Mouse (Mus musculus) spleen, adult 2 months (tissue): Measurements from ENCODE around the gene Tsga10ip. TPM values are rescaled to one million over a fixed set of nuclear protein-coding genes. Genes with fewer than 3 reads are reported as not detected.

ENCODE experiments used
- DNase-seq, 2 experiments: peaks; one replicate each; pipeline versions ENCODE4 v3.0.0 to v3.0.0-alpha.2; 2012 to 2021; ENCODE audit warnings: low spot score in 2 of 2, low read depth in 1 of 2
- H3K27ac ChIP-seq: fragments of 200-500 bp; 2 replicates; pipeline ENCODE4 v1.5.1; 2012; ENCODE audit warnings: low read length, inconsistent platforms; ENCODE audit not compliant: insufficient read depth
- H3K27me3 ChIP-seq: fragments of 200-500 bp; 2 replicates; pipeline ENCODE4 v1.6.1; 2012; ENCODE audit warnings: mild to moderate bottlenecking, moderate library complexity, low read length, inconsistent platforms; ENCODE audit not compliant: control insufficient read depth, insufficient read depth
- H3K36me3 ChIP-seq: fragments of 200-500 bp; 2 replicates; pipeline ENCODE4 v1.6.1; 2012; ENCODE audit warnings: mild to moderate bottlenecking, low read length, inconsistent platforms; ENCODE audit not compliant: control insufficient read depth, insufficient read depth
- H3K4me1 ChIP-seq: fragments of 200-500 bp; 2 replicates; pipeline ENCODE4 v1.6.1; 2011; ENCODE audit warnings: inconsistent platforms; ENCODE audit not compliant: control insufficient read depth, insufficient read depth, insufficient read length
- H3K4me3 ChIP-seq: fragments of 200-500 bp; 2 replicates; pipeline ENCODE4 v1.5.1; 2011; ENCODE audit warnings: mild to moderate bottlenecking, inconsistent platforms; ENCODE audit not compliant: insufficient read depth, insufficient read length; ENCODE audit errors: extremely low read depth
- CTCF ChIP-seq: fragments of 200-500 bp; IDR thresholded peaks from 2 replicates; pipeline ENCODE4 v1.5.1; 2011; ENCODE audit warnings: mild to moderate bottlenecking, inconsistent platforms; ENCODE audit not compliant: insufficient read depth, insufficient read length, insufficient replicate concordance; ENCODE audit errors: extremely low read depth
- POLR2A ChIP-seq: fragments of 200-500 bp; IDR thresholded peaks from 2 replicates; pipeline ENCODE4 v1.6.1; 2011; ENCODE audit warnings: low read depth, low read length, inconsistent platforms
- WGBS: fragments of 180-500 bp; shearing (Covaris S2); methylation state at CpG from one replicate; pipeline ENCODE4 v1.1.7; 2018; 5-methylcytosine and 5-hydroxymethylcytosine counted together
- polyA plus RNA-seq: library from polyadenylated mRNA; depleted of rRNA; stranded (reverse); fragments of >200 nt; gene quantifications from 2 replicates; pipeline ENCODE4 v1.2.3, GENCODE M21; 2012

The Tsga10ip gene
- polyA plus RNA-seq, 1 experiment, result 2.3 TPM

DNA sequence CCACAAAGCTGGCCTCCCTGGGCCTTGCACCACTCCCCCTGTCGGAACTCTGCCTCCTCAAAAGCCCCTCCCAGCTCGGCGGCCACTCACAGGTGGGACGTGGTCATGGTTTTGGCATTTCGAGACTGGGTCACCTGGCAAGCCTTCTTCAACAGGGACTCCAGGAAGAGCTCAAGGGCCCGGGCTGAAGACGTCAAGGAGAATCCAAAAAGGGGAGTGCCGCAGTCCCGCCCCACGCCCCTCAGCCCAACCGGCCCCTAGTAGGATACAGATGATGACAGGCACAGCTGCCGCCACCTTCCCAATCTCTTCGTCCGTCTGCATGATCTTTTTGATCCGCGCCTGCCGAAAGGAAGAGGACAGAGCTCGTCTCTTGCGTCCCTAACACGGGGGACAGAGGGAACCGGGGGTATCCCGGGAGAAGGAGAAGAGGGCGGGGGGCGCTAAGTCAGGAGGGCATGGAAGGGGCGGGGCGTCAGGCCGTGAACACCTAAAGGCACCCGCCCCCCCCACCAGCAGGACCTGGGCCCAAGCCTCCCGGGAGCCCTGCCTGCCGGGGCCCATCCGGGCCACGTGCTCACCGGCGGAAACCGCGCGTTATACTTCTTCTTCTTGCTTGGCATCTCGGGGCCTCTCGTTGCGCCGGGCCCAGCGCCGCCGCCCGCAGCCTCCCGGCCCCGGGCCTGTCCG is 21.9 kb upstream of the Tsga10ip start:
- Histone ChIP-seq H3K4me1 (peaks cover 16% of the 10 kb centered on the region), H3K36me3 (peaks cover 29% of the 10 kb centered on the region), H3K27ac (peak overlapping the region; percentile 78), H3K27me3 (no peaks in the 10 kb centered on the region), H3K4me3 (peak overlapping the region; percentile 60)
- under 1% methylated on average over 44 of the region's 48 CpGs for WGBS
- peak; percentile 37 to 72 for DNase-seq
- TF ChIP-seq CTCF, result no peak
- TF ChIP-seq POLR2A, result no peak

DNA sequence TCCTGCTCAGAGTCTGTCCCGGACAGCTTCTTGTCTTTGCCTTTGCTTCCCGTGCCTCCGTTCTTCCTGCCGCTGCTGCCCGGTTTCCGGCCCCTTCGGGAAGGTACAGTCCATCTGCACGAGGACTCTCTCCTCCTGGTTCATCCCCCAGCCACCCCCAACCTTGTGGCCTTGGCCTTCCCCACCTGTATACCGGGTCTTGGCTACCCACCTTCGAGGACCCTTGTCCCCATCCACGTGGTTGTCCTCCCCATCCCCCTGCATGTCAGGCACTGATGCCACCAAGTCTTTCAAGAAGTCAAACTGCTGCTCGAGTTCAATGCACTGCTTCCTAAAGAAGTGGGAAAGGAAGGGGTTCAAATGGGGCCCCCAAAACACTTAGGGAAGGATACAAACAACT is 21.2 kb upstream of the Tsga10ip start:
- 63% methylated on average over 12 of the region's 12 CpGs for whole genome bisulfite sequencing
- no peak for DNase-seq
- Histone ChIP-seq H3K4me3 (peak overlapping the region; percentile 60; the same call in 1 of the 2 replicates), H3K36me3 (peaks cover 30% of the 10 kb centered on the region), H3K4me1 (peaks cover 16% of the 10 kb centered on the region), H3K27me3 (no peaks in the 10 kb centered on the region), H3K27ac (no peak overlapping the region)
- TF ChIP-seq CTCF, result no peak
- TF ChIP-seq POLR2A, result no peak

DNA sequence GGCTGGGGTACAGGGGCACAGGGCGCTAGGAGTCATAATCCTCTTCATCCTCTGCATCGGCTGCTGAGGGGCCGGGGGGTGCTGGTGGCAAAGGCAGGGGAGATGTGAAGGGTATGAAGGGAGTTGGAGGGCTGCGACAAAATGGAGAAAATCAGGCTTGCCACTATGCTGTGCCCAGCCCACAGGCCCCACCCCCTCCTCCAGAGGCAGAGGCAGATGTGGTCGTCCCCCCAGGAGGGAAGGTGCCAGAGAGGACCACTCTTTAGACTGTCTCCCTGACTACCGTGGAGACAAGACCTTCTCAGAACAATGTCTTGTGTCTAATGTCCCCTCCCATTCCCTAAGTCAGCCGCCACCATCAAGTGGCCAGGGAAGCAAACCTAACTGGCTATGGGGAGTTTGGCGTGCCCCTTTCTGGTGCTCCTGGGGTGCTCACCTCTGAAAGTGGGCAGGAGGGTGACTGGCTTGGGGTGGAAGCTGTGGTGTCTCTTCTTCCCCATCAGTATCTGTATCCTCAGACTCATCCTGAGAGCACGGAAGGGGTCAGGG is 20.6 kb upstream of the Tsga10ip start:
- H3K27ac ChIP-seq, result no peak overlapping the region
- 87% methylated on average over 9 of the region's 9 CpGs for WGBS

DNA sequence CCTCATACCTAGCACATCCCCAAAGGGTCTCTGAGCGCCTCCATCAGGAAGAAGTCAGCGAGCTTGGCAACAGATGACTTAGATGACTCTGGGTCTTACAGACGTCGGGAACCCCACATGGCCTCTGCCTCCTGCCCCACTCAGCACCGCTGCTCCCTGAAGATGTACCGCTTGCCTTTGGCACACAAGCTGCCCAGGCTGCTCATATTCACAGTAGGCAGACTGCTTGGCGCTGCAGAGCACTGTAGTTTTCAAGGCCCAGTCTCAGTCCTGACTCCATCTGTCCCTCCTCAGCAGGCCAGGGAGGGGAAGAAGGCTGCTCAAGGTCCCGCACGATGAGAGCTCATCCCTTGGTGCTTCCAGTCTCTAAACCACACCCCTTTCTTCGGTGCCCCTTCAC is 19.9 kb upstream of the Tsga10ip start:
- WGBS, result 88% methylated on average over 10 of the region's 10 CpGs
- no peak overlapping the region for H3K27ac ChIP-seq
- H3K36me3 ChIP-seq, result peaks cover 40% of the 10 kb centered on the region
- no peaks in the 10 kb centered on the region for H3K27me3 ChIP-seq
- no peak for DNase-seq
- H3K4me1 ChIP-seq, result peaks cover 16% of the 10 kb centered on the region
- no peak overlapping the region for H3K4me3 ChIP-seq
- TF ChIP-seq POLR2A (no peak), CTCF (no peak)

More for the DNA sequence above, 20.6 kb upstream of the Tsga10ip start:
- no peak for DNase-seq
- TF ChIP-seq CTCF (no peak), POLR2A (no peak)
- Histone ChIP-seq H3K36me3 (peaks cover 34% of the 10 kb centered on the region), H3K27me3 (no peaks in the 10 kb centered on the region), H3K4me1 (peaks cover 16% of the 10 kb centered on the region), H3K4me3 (no peak overlapping the region)

DNA sequence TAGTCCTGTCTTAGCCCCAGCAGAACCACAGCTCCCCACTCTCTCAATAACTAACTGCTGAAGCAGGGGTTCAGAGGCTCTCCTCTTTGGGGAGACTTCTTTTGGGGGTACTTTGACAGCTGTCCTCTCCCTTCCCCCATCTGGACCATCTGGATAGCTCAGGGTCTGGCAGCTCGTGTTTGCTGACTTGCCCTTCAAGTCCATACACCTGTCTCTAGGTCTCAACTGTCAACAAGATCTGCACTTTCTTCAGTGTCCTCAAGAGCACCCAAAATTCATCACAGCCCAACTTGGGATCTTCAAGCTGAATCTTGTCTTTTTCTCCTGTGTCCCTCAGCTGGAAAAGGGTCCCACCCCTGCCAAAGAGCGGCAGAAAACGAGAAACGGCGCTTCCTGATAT is 19.5 kb upstream of the Tsga10ip start:
- Histone ChIP-seq H3K4me1 (peaks cover 16% of the 10 kb centered on the region), H3K36me3 (peaks cover 35% of the 10 kb centered on the region), H3K27ac (no peak overlapping the region), H3K4me3 (no peak overlapping the region), H3K27me3 (no peaks in the 10 kb centered on the region)
- TF ChIP-seq POLR2A (no peak), CTCF (no peak)
- no peak for DNase-seq
- 85% methylated on average over 5 of the region's 5 CpGs for WGBS

DNA sequence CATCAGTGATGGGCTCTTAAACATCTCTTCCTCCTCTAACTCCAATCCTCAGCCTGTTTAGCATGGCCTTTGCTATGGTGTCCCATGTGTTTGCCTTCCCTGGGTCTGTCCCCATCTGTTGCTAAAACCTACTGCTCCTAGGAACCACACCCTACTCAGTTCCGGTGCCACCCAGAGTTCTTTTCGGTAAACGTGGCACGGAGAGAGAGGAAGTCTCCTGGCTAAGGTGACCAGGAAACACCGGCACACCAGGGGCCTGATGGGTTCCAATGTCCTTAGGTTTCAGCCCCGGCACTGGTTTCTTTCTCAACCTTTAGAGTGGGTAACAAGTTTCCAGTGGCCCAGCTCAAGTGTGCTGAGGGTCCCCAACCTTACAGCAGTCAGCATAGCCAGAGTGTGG is 18.3 kb upstream of the Tsga10ip start:
- 92% methylated on average over 6 of the region's 6 CpGs for WGBS

DNA sequence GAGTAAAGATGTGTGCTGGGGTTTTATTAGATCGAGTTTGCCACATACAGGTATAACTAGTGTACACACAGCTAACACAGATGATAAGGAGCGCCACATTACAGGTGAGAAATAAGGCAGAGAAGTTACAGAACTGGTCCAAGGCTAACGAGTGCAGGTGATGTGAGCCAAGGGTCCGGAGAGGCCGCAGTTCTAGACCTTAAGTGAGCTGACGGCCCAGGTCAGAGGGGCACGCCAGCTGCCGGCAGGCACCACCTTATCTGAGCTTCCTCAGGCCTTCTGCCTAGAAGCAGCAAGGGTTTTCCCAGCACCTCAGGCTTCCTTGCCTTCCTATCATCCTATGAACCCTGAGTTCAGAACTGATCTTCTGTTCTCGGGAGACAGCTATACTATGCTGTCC is 17.3 kb upstream of the Tsga10ip start:
- Histone ChIP-seq H3K4me1 (peaks cover 5% of the 10 kb centered on the region; the same call in 1 of the 2 replicates), H3K36me3 (peaks cover 26% of the 10 kb centered on the region), H3K27me3 (no peaks in the 10 kb centered on the region), H3K4me3 (no peak overlapping the region), H3K27ac (no peak overlapping the region)
- 87% methylated on average over 9 of the region's 9 CpGs for WGBS
- no peak for DNase-seq
- TF ChIP-seq CTCF (no peak), POLR2A (no peak)

More for the DNA sequence above, 18.3 kb upstream of the Tsga10ip start:
- TF ChIP-seq CTCF, result no peak
- no peak for TF ChIP-seq POLR2A
- H3K27ac ChIP-seq, result no peak overlapping the region
- H3K36me3 ChIP-seq, result peaks cover 26% of the 10 kb centered on the region
- H3K27me3 ChIP-seq, result no peaks in the 10 kb centered on the region
- H3K4me3 ChIP-seq, result no peak overlapping the region
- H3K4me1 ChIP-seq, result peaks cover 5% of the 10 kb centered on the region; the same call in 1 of the 2 replicates
- DNase-seq, result no peak
